Mouse (Mus musculus) left cerebral cortex, postnatal 14 days (tissue): ENCODE data around the gene Gpr156. TPM values are rescaled to one million over a fixed set of nuclear protein-coding genes. Genes with fewer than 3 reads are reported as not detected.
"Not testable (repeated sequence)": the region's sequence is repeated elsewhere in the genome, so short reads cannot be mapped to it uniquely, and the experiment has no call there.

Experiments
- DNase-seq, 2 experiments: peaks; one replicate each; pipeline ENCODE4 v3.0.0; 2021 to 2022; ENCODE audit warnings: low spot score in 2 of 2, mixed read lengths in 1 of 2
- intact Hi-C: fragments of 180-260 bp; cut with DNase I; formaldehyde crosslinking; loops from one replicate; pipeline ENCODE4 v1.15.1; 2025
- total RNA-seq, 2 experiments: library from RNA; stranded (reverse); gene quantifications; 2 replicates each; pipeline ENCODE4 v1.2.3; 2021

Gpr156 gene
- total RNA-seq, 2 experiments from 2014 or later = 0.70 to 0.82 TPM

DNA sequence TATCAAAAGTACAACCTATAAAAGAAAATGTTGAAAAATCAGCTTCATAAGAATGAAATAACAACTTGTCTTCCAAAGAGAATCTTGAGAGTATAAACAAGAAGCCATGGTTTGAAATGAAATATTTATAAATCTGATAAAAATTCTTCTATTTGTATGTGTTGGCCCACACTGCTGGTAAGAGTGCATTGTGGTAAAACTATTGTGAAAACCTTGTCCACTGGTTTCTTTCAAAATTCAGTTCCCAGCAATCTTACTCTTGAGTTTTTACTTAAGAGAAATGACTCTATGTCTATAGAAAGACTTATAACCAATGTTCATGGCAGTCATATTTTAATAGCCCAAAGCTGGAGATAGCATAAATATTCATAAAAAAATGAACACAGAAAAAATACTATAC, 34.9 kb downstream of the Gpr156 start:
- no peak for DNase-seq
- intact Hi-C loops = no loop called here

DNA sequence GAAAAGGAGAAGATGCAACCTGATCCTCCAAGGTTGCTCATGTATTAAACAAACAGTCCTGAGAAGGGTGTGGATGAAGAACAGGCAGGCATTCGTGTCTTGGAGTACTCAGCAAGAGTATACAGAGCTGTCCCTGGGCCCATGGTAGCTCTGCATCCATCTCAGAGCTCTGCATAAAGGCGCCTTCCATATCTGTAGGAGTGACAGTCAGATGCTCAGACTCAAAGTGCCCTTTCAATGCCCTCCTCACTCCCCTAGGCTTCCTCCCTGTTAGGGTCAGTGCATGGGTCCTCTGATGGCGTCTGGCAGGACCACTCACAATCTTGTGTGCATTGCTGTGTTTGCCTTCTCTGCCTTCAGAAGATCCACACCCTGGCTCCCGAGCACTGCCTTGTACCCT, 36.9 kb downstream of the Gpr156 start:
- intact Hi-C loops = no loop called here
- no peak for DNase-seq

DNA sequence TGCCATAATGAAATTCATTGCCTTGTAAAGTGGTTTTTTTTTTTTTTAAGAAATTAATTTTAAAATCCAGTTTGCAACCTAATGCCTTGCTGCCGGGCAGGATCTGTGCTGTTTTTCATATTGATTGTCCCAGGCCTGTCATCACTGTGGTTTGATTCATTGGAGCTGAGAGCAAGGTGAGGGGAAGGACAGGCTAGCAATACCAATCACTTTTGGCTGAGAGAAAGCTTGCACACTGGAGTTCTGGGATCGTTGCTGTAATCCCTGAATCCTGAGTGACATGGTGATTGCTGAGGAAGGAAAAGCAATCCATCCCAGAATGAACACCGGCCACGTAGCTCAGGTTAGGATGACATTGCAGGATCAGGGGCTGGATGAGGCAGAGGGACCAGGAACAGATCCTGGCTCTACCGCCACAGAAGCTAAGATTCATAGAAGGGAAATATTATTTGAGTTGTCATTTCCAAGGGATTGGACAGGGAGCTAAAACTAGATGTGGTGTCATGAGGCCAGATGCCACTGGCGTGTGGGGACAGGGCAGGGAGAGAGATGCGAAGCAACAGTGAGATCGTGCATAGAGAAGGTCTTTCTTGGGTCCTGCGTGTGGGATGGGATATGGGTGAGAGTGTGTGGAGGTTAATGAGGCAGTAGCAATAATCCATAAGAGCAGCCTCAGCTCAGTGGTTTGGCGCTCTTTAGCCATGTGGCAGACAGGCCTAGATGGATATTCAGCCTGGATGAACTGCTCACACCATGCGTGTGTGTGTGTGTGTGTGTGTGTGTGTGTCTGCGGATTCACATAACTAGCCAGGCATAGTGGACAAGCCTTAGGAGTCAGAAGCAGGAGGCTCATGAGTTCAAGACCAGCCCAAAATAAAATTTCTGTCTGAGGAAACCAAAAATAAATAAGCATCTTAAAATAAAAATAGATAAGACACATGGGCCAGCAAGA, 38.0 kb downstream of the Gpr156 start:
- no peak for DNase-seq

DNA sequence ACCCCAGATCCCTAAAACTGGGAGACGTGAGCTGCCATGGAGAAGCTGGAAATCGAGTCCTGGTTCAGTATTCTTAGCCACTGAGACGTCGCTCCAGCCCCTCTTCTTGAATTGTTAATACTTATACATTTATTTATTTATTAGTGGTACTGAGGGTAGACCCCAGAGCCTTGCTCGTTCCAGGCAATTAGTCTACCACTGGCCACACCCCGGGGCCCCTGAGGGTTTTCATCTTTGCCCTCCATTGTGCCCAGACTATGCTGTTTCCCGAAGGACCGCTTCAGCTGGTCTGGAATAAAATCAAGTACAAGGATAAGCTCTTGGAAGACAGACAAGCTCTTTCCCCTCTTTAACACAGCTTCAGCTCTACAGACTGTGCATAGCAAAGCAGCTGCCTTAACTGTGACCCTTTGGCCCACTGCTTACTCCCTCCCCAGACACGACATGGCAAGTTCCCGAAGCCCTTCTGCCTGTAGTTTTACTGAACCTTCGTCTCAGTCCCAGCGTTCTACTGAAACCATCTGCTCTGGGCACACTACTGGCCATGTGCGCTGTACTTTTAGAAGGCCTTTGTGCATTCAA, 39.1 kb downstream of the Gpr156 start:
- DNase-seq = no peak
- intact Hi-C loops = no loop called here

More for the DNA sequence above, 38.0 kb downstream of the Gpr156 start:
- intact Hi-C loops = no loop called here

DNA sequence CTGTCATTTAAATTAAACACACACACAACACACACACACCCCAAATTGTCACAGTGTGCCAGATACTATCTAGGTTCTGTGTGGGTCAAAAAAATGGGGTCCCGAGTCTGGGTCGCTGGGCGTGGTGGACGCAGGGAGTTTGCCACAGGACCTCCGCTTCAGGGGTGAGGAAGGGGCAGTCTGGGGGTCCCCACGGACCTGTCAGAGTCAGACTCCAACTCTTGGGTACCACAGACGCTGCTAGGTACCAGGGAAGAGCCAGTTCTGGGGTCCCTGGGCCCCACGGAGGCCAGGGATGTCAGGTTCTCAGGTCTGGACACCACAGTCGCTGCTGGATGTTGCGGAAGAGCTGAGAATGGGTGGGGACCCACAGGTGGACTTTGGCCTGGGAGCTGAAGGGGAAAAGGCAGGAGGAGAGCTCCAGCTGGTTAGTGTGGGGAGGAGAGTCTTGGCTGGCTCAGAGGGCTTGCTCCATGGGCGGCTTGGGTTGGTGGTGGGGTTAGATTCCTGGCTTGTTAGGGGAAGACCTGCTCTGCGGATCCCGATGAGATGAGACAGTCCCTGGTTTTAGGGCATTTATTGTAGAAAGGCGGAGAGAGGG, 39.9 kb downstream of the Gpr156 start:
- no peak for DNase-seq
- intact Hi-C loops = no loop called here

DNA sequence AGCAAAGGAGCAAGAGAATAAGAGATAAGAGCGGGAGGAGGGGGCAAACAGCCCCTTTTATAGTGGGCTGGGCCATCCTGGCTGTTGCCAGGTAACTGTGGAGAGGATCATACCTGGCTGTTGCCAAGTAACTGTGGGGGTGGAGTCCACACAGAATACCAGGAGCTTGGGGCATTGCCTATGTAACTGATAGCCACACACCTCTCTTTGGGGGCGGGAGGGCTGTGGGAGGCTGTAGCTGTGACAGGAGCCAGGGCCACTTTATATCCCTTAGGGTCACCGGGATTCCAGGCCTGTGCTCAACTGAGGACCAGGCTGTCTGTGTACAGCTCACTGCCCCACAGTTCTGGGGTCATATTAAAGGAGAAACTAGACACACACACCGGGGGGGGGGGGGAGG, 40.5 kb downstream of the Gpr156 start:
- DNase-seq = no peak
- intact Hi-C loops = no loop called here

DNA sequence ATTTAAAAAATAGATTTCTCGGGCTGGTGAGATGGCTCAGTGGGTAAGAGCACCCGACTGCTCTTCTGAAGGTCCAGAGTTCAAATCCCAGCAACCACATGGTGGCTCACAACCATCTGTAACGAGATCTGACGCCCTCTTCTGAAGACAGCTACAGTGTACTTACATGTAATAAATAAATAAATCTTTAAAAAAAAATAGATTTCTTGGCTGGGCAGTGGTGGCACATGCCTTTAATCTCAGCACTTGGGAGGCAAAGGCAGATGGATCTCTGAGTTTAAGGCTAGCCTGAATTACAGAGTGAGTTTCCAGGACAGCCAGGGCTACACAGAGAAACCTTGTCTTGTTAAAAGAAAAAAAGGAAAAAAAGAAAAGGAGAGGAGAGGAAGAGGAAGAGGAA, 46.4 kb downstream of the Gpr156 start:
- intact Hi-C loops, DNase-seq: not testable (repeated sequence)

DNA sequence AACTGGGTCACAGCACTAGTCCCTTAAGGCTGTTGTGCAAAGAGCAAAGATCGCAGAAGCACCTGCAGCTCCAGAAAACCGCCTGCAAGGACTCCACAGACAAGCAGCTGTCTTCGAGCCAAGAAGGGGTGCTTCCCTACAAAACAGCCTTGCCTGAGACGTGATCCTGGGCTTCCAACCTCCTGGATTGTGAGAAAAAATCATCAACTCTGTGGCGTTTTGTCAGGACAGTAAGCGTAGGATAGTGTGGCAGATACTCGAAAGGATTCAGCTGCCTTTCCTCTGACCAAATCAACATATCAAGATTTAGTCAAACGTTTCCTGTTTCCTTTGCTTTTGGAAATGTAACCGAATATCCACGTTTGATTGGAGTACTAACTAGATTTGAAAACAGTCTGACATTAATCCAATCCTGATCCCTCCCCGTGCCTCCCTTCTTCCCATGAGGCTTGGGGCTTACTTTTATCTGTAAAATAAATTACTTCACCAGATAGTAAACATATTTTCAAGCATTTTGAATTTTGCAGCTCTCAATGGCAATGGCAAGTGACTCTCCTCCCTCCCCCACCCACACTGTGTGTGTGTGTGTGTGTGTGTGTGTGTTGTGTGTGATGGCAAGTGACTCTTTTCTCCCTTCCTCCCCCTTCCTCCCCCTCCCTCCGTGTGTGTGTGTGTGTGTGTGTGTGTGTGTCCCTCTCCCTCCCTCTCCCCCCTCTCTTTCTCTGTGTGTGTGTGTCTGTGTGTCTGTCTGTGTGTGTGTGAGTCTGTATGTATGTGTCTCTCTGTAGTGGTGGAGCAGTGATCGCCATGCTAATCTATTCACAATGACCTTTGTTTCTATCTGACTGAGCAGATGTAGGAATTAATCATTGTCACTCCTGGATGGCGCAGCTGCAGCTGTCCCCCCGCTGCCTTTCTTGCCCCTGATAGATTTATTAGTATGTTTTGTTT, 47.3 kb downstream of the Gpr156 start:
- intact Hi-C loops = no loop called here
- DNase-seq = no peak

DNA sequence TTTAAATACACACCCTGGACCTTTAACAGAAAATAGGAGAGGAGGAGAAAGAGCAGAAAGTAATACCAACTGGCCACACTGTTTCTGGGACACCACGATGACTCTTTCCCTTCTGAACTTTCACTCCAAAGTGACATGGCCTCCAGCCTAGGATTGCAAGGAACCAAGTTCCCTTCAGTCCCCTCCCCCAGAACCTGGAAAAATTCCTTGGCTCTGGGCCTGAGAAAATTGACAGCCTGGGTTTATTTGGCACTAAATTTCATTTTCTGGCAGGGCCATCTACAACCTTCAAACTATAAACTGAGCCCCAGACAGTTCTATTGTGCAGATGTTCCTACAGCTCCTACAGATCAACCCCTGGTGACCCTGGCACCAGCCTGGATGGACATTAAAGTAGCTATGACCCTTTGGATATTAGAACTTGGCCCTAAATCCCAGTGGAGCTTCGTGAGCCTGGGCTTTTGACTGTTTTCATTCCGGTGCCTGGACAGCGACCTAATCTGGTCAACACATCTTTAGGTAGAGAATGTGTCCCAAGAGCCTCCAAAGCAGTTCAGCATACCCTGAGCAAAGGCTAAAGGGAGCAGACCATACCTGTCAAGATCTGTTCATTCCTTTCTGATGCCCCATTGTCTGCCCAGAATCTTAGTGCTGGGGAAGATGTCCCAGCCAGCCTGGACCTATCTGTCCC, 48.2 kb downstream of the Gpr156 start:
- DNase-seq = no peak
- intact Hi-C loops = no loop called here

DNA sequence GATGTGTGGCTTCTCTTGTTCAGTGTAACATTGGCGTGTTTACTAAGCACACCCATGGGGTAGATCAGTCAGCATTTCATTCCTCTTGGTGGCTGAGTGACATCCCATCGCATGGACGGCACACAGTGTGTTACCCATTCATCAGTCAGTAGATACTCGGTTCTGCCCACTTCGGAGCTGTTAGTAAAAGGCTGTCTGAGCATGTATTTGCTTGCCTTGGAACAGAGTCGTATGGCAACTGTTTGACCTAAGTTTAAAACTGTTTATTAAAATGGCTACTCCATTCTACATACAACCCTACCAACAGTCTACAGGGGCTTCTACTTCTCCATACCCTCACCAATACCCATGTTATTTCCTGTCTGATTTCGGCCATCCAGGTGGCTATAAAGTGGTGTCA, 50.6 kb downstream of the Gpr156 start:
- DNase-seq = no peak
- intact Hi-C loops = no loop called here

DNA sequence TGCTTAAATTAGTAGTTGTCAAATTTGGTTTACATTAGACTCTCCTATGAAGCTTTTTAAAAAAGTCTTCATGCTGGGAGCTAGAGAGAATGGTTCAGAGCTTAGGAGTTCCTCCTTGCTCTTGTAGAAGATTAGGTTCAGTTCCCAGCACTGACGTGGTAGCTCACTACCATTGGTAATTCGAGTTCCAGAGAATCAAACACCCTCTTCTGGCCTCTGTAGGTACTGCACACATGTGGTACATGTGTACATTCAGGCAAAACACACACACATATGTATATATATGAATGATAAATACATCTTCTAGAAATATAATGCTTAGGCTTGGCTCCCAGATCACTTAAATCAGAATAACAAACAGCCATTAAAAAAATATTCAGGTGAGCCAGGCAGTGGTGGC, 51.1 kb downstream of the Gpr156 start:
- intact Hi-C loops = no loop called here
- DNase-seq = no peak

DNA sequence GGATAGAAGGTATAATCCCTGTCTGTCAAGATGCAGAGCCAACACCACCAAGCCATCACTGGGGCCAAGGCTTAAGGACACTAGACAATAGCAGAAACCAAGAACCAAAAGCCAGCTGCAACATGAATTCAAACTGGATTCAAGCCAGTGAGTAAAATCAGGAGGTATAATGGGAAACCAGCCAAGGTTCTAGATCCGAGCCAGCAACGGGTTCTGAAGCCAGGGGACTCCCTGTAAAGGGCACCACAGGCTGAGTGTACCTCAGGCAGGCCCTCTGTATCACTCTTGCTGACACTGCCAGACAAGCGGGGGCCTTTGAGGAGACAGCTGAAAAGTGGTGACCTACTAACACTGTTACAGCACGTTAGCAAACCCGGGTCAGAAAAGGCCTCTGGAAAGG, 55.2 kb downstream of the Gpr156 start:
- intact Hi-C loops = loop anchor here (10.0 kb wide), 1 partner anchor 533 kb away; no protein-coding TSS in a partner anchor
- DNase-seq = no peak

DNA sequence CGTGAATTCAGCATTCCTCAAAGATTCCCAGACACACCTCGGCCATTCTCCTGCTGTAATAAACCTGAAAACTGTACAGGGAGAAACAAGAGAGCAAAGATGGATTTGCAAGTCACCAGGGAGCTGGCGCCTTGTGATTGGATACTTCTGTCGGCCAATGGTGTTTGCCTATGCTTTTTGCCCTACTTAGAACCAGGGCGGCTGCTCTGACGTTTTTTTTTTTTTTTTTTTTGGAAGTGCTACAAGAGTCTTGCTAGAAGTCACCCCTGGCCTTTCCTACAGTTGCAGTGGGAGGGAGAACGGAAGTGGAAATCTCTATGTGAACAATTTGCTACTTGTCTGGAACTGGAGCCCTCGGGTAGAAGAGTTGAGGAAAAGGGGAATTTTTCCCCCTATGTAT, 56.1 kb downstream of the Gpr156 start:
- DNase-seq = no peak
- intact Hi-C loops = loop anchor here (10.0 kb wide), 1 partner anchor 532 kb away; no protein-coding TSS in a partner anchor

DNA sequence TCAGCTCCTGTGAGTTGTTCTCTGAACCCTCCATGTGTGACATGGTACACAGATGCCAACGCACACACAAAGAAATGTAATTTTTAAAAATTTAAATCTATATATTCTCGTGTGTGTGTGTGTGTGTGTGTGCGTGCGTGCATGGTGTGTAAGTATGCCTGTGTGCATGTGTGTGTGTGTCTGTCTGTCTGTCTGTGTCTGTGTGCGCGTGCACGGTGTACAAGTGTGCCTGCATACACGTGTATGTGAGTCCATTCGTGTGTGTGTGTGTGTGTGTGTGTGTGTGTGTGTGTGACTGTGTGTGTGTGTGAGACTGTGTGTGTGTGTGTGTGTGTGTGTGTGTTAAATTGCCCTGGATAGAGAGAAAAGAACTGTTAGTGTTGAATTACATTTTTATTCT, 56.9 kb downstream of the Gpr156 start:
- intact Hi-C loops = loop anchor here (10.0 kb wide), 1 partner anchor 532 kb away; no protein-coding TSS in a partner anchor
- not testable (repeated sequence) for DNase-seq

DNA sequence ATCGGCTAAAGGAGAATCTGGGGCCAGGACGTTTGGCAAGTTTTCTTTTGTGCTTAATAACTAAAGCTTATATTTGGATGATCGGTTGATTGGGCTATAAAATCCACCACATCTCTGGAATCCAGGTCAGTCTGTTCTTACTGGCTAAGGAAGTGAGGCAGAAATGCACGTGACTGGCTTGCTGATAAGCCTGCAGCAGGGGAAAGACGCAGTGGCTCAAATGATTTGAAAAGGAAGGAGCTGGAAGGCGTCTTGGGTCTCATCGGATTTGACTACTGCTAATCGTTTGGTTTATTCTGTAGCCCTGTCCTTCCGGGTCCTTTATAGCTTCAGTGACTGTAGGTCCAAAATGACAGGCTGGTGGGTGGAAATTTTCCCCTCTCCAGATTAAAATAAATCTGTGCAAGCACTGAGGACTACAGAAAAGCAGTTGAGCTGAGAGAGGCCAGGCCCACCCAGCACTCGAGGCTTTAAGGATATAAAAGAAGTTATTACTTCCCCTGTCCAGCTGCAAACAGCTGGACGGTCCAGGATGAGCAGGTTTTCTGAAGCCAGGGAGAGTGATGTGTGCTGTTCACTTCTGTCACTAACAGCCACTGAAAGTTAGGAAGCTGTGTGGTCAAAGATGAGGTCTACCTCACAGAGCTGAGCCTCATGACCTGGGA, 57.7 kb downstream of the Gpr156 start:
- intact Hi-C loops = loop anchor here (2.0 to 10.0 kb wide), 2 partner anchors 115 to 531 kb away; partner anchors contain the start of gene Gsk3b
- peak; percentile 49 to 53 for DNase-seq

DNA sequence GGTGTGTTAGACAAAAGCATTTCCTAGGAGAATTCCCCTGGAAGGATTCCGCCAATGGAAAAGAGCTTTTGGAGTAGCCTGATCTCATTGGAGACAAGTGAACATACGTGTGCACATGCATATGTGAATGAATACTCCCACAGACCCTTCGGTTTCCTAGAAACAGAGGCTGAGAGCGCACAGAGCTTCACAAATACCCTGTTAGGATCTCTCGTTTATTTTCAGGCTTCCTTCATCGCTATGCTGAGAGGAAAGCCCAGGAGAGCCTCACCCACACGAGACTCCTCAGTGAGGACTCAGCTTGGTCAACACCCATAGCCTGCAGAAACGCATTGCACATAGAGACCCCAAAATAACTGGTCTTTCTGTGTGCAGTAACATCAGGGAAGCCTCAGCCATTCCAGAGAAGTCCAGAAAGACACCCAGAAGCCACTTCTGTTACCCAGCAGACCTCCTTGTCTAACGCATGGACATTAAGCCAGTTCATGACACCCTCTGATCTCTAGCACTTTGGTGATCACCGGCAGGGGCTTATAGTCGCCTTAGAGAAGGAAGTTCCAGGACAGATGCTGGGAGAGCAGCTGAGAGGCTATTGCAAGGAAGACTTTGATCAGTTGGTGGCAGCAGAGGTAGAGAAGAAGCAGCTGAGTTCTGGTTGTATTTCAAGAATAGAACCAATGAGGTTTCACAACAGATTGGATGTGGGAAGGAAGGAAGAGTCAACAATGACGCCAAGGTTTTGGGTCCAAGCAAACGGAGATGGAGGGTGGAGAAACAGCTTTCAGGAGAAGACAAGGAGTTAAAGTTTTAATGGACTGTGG, 58.4 kb downstream of the Gpr156 start:
- intact Hi-C loops = loop anchor here (2.0 to 10.0 kb wide), 3 partner anchors 114 to 530 kb away; partner anchors contain the start of gene Gsk3b

DNA sequence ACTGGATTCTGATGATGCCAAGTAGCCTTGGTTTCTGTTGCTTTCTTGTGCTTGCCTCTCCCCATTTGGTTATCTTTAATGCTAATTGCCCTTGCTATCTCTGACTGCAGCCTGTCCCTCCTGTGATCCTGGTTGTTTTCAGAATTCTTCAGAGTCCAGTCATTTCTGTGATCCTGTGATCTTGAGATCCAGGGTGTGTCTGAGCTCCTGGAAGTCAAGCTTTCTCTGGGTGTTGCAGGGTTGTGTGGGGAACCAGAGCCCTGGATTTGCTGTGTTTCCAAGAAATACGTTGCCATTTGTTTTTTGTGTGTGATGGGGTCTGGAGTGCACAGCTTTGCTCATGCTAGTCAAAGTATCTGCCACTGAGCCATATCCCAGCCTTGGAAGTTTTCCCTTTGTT, 65.6 kb downstream of the Gpr156 start:
- intact Hi-C loops = no loop called here
- DNase-seq = no peak

More for the DNA sequence above, 58.4 kb downstream of the Gpr156 start:
- DNase-seq = peak; percentile 67 to 83
